Mouse (Mus musculus) megakaryocyte, embryonic 14.5 days (primary cell): ENCODE measurements around the gene Tdrd7. TPM values are rescaled to one million over a fixed set of nuclear protein-coding genes. Genes with fewer than 3 reads are reported as not detected.

Source experiments
- H3K27me3 ChIP-seq: replicated peaks from 2 replicates; pipeline ENCODE3; 2012; ENCODE audit warnings: inconsistent platforms
- H3K36me3 ChIP-seq: replicated peaks from 2 replicates; pipeline ENCODE3; 2012; ENCODE audit warnings: low read length, inconsistent platforms, mixed read lengths
- H3K4me1 ChIP-seq: 2 replicates; pipeline ENCODE4 v1.6.1; 2012; ENCODE audit warnings: inconsistent platforms
- H3K4me3 ChIP-seq: replicated peaks from 2 replicates; pipeline ENCODE3; 2012; ENCODE audit warnings: moderate library complexity, mild to moderate bottlenecking, inconsistent platforms
- H3K9me3 ChIP-seq: 2 replicates; pipeline ENCODE4 v1.6.1; 2012; ENCODE audit warnings: inconsistent platforms
- FLI1 ChIP-seq: IDR thresholded peaks from 2 replicates; pipeline ENCODE4 v1.6.1; 2012; ENCODE audit warnings: low read length, inconsistent platforms, mixed read lengths
- GATA1 ChIP-seq: IDR thresholded peaks from 3 replicates; pipeline ENCODE4 v1.6.1; 2012; ENCODE audit warnings: mixed read lengths, low read length, inconsistent platforms, borderline replicate concordance
- polyA plus RNA-seq: library from polyadenylated mRNA; stranded (reverse); fragments of >175 nt; gene quantifications from 2 replicates; pipeline ENCODE4 v1.2.3, GENCODE M21; 2012; ENCODE audit warnings: low replicate concordance; ENCODE audit not compliant: insufficient read depth

Tdrd7 gene
- 1.6 TPM in 1 of 2 replicates, not detected in the other for polyA plus RNA-seq

GRCm38 (mm10) chr4:45964771-45965439 lies at the start of gene Tdrd7:
Gene Tdrd7, plus strand, starts transcription at chr4:45965334.
- no peaks in the 10 kb centered on the region for H3K9me3 ChIP-seq
- TF ChIP-seq FLI1 (no peak), GATA1 (no peak)
- H3K4me1 ChIP-seq: peaks cover 51% of the 10 kb centered on the region

GRCm38 (mm10) chr4:45917091-45917490 lies 48.0 kb upstream of the Tdrd7 start:
- Histone ChIP-seq H3K4me1 (no peaks in the 10 kb centered on the region), H3K9me3 (peaks cover 24% of the 10 kb centered on the region), H3K27me3 (peaks cover 38% of the 10 kb centered on the region), H3K4me3 (no peak overlapping the region), H3K36me3 (no peaks in the 10 kb centered on the region)
- TF ChIP-seq GATA1 (no peak), FLI1 (no peak)

More at GRCm38 (mm10) chr4:45964771-45965439, at the start of gene Tdrd7:
- Histone ChIP-seq H3K4me3 (peak within 1 kb of the TSS; percentile 51), H3K27me3 (peaks cover 3% of the 10 kb centered on the region), H3K36me3 (no peaks in the 10 kb centered on the region)

- no peaks in the 10 kb centered on the region for H3K4me1 ChIP-seq
- H3K27me3 ChIP-seq: peaks cover 50% of the 10 kb centered on the region
- peaks cover 15% of the 10 kb centered on the region for H3K9me3 ChIP-seq
- H3K4me3 ChIP-seq: no peak overlapping the region
- no peaks in the 10 kb centered on the region for H3K36me3 ChIP-seq
- TF ChIP-seq GATA1 (no peak), FLI1 (no peak)
Observed at GRCm38 (mm10) chr4:45921663-45922435, 43.3 kb upstream of the Tdrd7 start.

- Histone ChIP-seq H3K4me3 (no peak overlapping the region), H3K36me3 (no peaks in the 10 kb centered on the region), H3K9me3 (0 out of 2 replicates have a peak, but pooled peaks cover 2% of the 10 kb centered on the region), H3K4me1 (peaks cover 9% of the 10 kb centered on the region; the same call in 1 of the 2 replicates), H3K27me3 (peaks cover 60% of the 10 kb centered on the region)
- TF ChIP-seq GATA1 (no peak), FLI1 (no peak)
Observed at GRCm38 (mm10) chr4:45924011-45924410, 41.1 kb upstream of the Tdrd7 start.

GRCm38 (mm10) chr4:45928561-45928960 lies 36.6 kb upstream of the Tdrd7 start:
- TF ChIP-seq FLI1 (no peak), GATA1 (no peak)
- Histone ChIP-seq H3K4me1 (peaks cover 9% of the 10 kb centered on the region; the same call in 1 of the 2 replicates), H3K9me3 (no peaks in the 10 kb centered on the region), H3K36me3 (no peaks in the 10 kb centered on the region), H3K4me3 (no peak overlapping the region), H3K27me3 (peaks cover 65% of the 10 kb centered on the region)

GRCm38 (mm10) chr4:45941628-45942044 lies 23.5 kb upstream of the Tdrd7 start:
- H3K9me3 ChIP-seq: peaks cover 8% of the 10 kb centered on the region
- TF ChIP-seq GATA1 (no peak), FLI1 (no peak)
- peaks cover 19% of the 10 kb centered on the region for H3K36me3 ChIP-seq
- peaks cover 3% of the 10 kb centered on the region for H3K27me3 ChIP-seq
- peaks cover 27% of the 10 kb centered on the region for H3K4me1 ChIP-seq
- H3K4me3 ChIP-seq: peak overlapping the region; percentile 76

- no peak for TF ChIP-seq GATA1
- Histone ChIP-seq H3K4me3 (no peak overlapping the region), H3K27me3 (peaks cover 3% of the 10 kb centered on the region), H3K4me1 (peaks cover 59% of the 10 kb centered on the region), H3K9me3 (peaks cover 8% of the 10 kb centered on the region), H3K36me3 (peaks cover 23% of the 10 kb centered on the region)
Observed at GRCm38 (mm10) chr4:45947729-45948128, 17.4 kb upstream of the Tdrd7 start.

GRCm38 (mm10) chr4:45949109-45949848 lies 15.9 kb upstream of the Tdrd7 start:
- Histone ChIP-seq H3K4me3 (peak overlapping the region; percentile 89), H3K9me3 (peaks cover 6% of the 10 kb centered on the region)

GRCm38 (mm10) chr4:45951830-45952229 lies 13.3 kb upstream of the Tdrd7 start:
- H3K9me3 ChIP-seq: peaks cover 11% of the 10 kb centered on the region
- peaks cover 74% of the 10 kb centered on the region for H3K4me1 ChIP-seq
- H3K4me3 ChIP-seq: peak overlapping the region; percentile 23
- TF ChIP-seq GATA1: no peak
- TF ChIP-seq FLI1: no peak
- H3K36me3 ChIP-seq: peaks cover 32% of the 10 kb centered on the region
- H3K27me3 ChIP-seq: peaks cover 3% of the 10 kb centered on the region

More at GRCm38 (mm10) chr4:45949109-45949848, 15.9 kb upstream of the Tdrd7 start:
- Histone ChIP-seq H3K4me1 (peaks cover 66% of the 10 kb centered on the region), H3K27me3 (peaks cover under 1% of the 10 kb centered on the region), H3K36me3 (peaks cover 28% of the 10 kb centered on the region)
- TF ChIP-seq FLI1: no peak
- TF ChIP-seq GATA1: no peak
